Mouse (Mus musculus) kidney, postnatal 36 days (tissue): ENCODE data around the gene Yy2.

Experiments
- DNase-seq, 2 experiments: peaks; one replicate each; pipeline ENCODE4 v3.0.0; 2021 to 2022; ENCODE audit warnings: mixed read lengths in 2 of 2

Gene Yy2

GRCm38 (mm10) chrX:157568840-157569239 is at the start of gene Yy2:
Yy2 (minus strand) TSS chrX:157568985.
- DNase-seq, result no peak

- peak in 1 of 2 experiments; percentile 21 for DNase-seq
Measured at GRCm38 (mm10) chrX:157612894-157613293, 44.1 kb upstream of the Yy2 start.

GRCm38 (mm10) chrX:157601450-157601849 is 32.7 kb upstream of the Yy2 start:
- peak; percentile 32 to 46 for DNase-seq

- peak; percentile 71 to 73 for DNase-seq
Measured at GRCm38 (mm10) chrX:157598186-157598996, 29.6 kb upstream of the Yy2 start, which contains the start of gene Mbtps2. Mbtps2 (minus strand) TSS chrX:157598715.

- peak in 1 of 2 experiments; percentile 7 for DNase-seq
Measured at GRCm38 (mm10) chrX:157597585-157598185, 28.9 kb upstream of the Yy2 start.

- no peak for DNase-seq
Measured at GRCm38 (mm10) chrX:157596802-157597201, 28.0 kb upstream of the Yy2 start.

GRCm38 (mm10) chrX:157595927-157596326 is 27.1 kb upstream of the Yy2 start:
- no peak for DNase-seq

- no peak for DNase-seq
Measured at GRCm38 (mm10) chrX:157594606-157595005, 25.8 kb upstream of the Yy2 start.

- DNase-seq, result no peak
Measured at GRCm38 (mm10) chrX:157587001-157587400, 18.2 kb upstream of the Yy2 start.

- no peak for DNase-seq
Measured at GRCm38 (mm10) chrX:157586397-157586796, 17.6 kb upstream of the Yy2 start.

- DNase-seq, result no peak
Measured at GRCm38 (mm10) chrX:157579108-157579614, 10.4 kb upstream of the Yy2 start.

- DNase-seq, result no peak
Measured at GRCm38 (mm10) chrX:157574683-157575082, 5.9 kb upstream of the Yy2 start.

- peak; percentile 3 to 45 for DNase-seq
Measured at GRCm38 (mm10) chrX:157563794-157564193, 5.0 kb downstream of the Yy2 start.

- DNase-seq, result peak; percentile 19 to 57
Measured at GRCm38 (mm10) chrX:157547082-157547481, 21.7 kb downstream of the Yy2 start.
